In the genomic region with DNA sequence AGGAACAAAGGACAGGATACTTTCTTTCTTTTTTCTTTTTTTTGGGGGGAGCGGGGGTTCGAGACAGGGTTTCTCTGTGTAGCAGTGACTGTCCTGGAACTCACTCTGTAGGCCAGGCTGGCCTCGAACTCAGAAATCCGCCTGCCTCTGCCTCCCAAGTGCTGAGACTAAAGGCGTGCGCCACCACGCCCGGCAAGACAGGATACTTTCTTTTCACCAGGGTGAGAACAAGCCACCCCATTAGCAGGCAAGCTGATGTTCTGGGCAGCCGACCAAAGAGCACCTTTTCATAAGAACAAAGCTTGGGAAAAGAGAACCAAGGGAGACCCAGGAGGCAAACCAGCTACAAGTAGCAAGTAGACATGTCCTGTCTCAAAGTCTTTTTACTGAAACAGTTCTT, we compare ENCODE assay signal across 31 mouse cellular contexts. TPM values are rescaled to one million over a fixed set of nuclear protein-coding genes. Genes with fewer than 3 reads are reported as not detected.
A peak's percentile ranks its signal among the peaks of the same experiment; 100 is the strongest.
DNase-seq lines count a peak whose midpoint lies in the region; TF ChIP-seq lines count a peak whose summit lies in the region.
"Had no signal": no experiment of that assay in that cellular context is flagged by ENCODE, and none has a peak within 500 bp of the region (broad histone marks: within the 10 kb centered on the region; RNA-seq: fewer than 3 reads in every experiment).

No protein-coding gene starts in this region.

- H3K9ac ChIP-seq in CH12.LX (ENCODE audit: insufficient read depth, low read depth): no peak overlapping the region
- H3K9ac ChIP-seq: embryonic facial prominence, embryonic 13.5 days; forebrain, embryonic 12.5 days; forebrain, embryonic 15.5 days; heart, embryonic 12.5 days; heart, embryonic 15.5 days; hindbrain, embryonic 13.5 days had no signal

- no peak for TF ChIP-seq EP300 in CH12.LX (IDR thresholded peaks at IDR 0.05; ENCODE audit: low read length)

- no peak for TF ChIP-seq POLR2A in CH12.LX (IDR thresholded peaks at IDR 0.05; ENCODE audit: low read depth, low read length)
- no peak for TF ChIP-seq POLR2A in brain, embryonic 14.5 days (IDR thresholded peaks at IDR 0.05; ENCODE audit: borderline replicate concordance, extremely low read depth, insufficient read depth, insufficient read length, poor library complexity, severe bottlenecking)

- peaks cover 16 to 17% of the 10 kb centered on the region in 2 experiments for H3K36me3 ChIP-seq in CH12.LX (replicated peaks in 1 of 2; ENCODE audit: control insufficient read depth in 1 of 2, insufficient read depth in 1 of 2, low read length in 1 of 2)
- H3K36me3 ChIP-seq: embryonic facial prominence, embryonic 10.5 days; embryonic facial prominence, embryonic 13.5 days; forebrain, embryonic 12.5 days; forebrain, embryonic 15.5 days; heart, embryonic 12.5 days; heart, embryonic 15.5 days; hindbrain, embryonic 10.5 days; hindbrain, embryonic 13.5 days had no signal

- in situ Hi-C loops in CH12.LX (cut with MboI; ENCODE audit: low pct_ligation_motif_present, low pct_unique_long_range_greater_than_20kb, low sequenced_read_pairs): loop anchor here (25.0 kb wide), 1 partner anchor 456 kb away; a partner anchor contains a TSS

- no peak for TF ChIP-seq CTCF in CH12.LX (conservative IDR thresholded peaks at IDR 0.05 in 1 of 2, IDR thresholded peaks at IDR 0.05 in 1 of 2; ENCODE audit: low read depth in 2 of 2, low read length in 2 of 2)
- TF ChIP-seq CTCF in brain, embryonic 14.5 days (IDR thresholded peaks at IDR 0.05; ENCODE audit: borderline replicate concordance, extremely low read depth, insufficient read depth, insufficient read length): no peak

- TF ChIP-seq RAD21 in CH12.LX (IDR thresholded peaks at IDR 0.05; ENCODE audit: low read depth, low read length): no peak

- H3K4me2 ChIP-seq in CH12.LX (ENCODE audit: insufficient read depth, low read depth, poor library complexity, severe bottlenecking): peak overlapping the region; percentile 17; the same call in 1 of the 2 replicates
- H3K4me2 ChIP-seq: embryonic facial prominence, embryonic 13.5 days; forebrain, embryonic 12.5 days; forebrain, embryonic 15.5 days; heart, embryonic 12.5 days; heart, embryonic 15.5 days; hindbrain, embryonic 13.5 days had no signal

- H3K27ac ChIP-seq in CH12.LX (ENCODE audit: insufficient read depth, low read depth): peak overlapping the region; percentile 92
- H3K27ac ChIP-seq: embryonic facial prominence, embryonic 10.5 days; embryonic facial prominence, embryonic 13.5 days; forebrain, embryonic 12.5 days; forebrain, embryonic 15.5 days; heart, embryonic 15.5 days; hindbrain, embryonic 10.5 days; hindbrain, embryonic 13.5 days had no signal

- DNase-seq in testis, postnatal 14 days (ENCODE audit: low spot score): peak; percentile 39
- no peak for DNase-seq in testis, postnatal 10 days (ENCODE audit: low spot score)
- DNase-seq in CH12.LX (ENCODE audit: extremely low read depth): peak; percentile 44
- peak; percentile 11 for DNase-seq in brain, embryonic 14.5 days (ENCODE audit: low read depth)
- DNase-seq in cerebellum, postnatal 10 days: no peak
- no peak for DNase-seq in lung, postnatal 25 days (ENCODE audit: low spot score)
- DNase-seq: adrenal gland, adult 8-10 months; adrenal gland, postnatal 25 days; cerebellum, adult 11 months; cerebellum, adult 2 months; cerebellum, adult 9-11 months; cerebellum, postnatal 36 days; embryo, embryonic 11 days; gastrocnemius, postnatal 25 days; heart, adult 18-20 months; heart, postnatal 10 days; heart, postnatal 36 days had no signal

- peaks cover 11% of the 10 kb centered on the region for H3K79me2 ChIP-seq in CH12.LX (replicated peaks; ENCODE audit: control insufficient read depth, extremely low read depth, insufficient read depth, poor library complexity, severe bottlenecking)

- H3K9me3 ChIP-seq in CH12.LX (replicated peaks; ENCODE audit: low read length): no peaks in the 10 kb centered on the region
- H3K9me3 ChIP-seq: embryonic facial prominence, embryonic 10.5 days; embryonic facial prominence, embryonic 13.5 days; forebrain, embryonic 12.5 days; forebrain, embryonic 15.5 days; heart, embryonic 12.5 days; heart, embryonic 15.5 days; hindbrain, embryonic 10.5 days; hindbrain, embryonic 13.5 days had no signal

- peaks cover 50 to 77% of the 10 kb centered on the region in 2 experiments for H3K4me1 ChIP-seq in CH12.LX (ENCODE audit: control insufficient read depth in 1 of 2, insufficient read depth in 2 of 2)
- H3K4me1 ChIP-seq: embryonic facial prominence, embryonic 13.5 days; forebrain, embryonic 12.5 days; forebrain, embryonic 15.5 days; heart, embryonic 12.5 days; heart, embryonic 15.5 days; hindbrain, embryonic 13.5 days had no signal

- no peak overlapping the region for H3K4me3 ChIP-seq in CH12.LX (replicated peaks in 1 of 3; ENCODE audit: low read depth in 2 of 3, low read length in 2 of 3, poor library complexity in 1 of 3)
- H3K4me3 ChIP-seq: embryonic facial prominence, embryonic 10.5 days; embryonic facial prominence, embryonic 13.5 days; erythroblast, embryonic 14.5 days; forebrain, embryonic 12.5 days; forebrain, embryonic 15.5 days; heart, embryonic 12.5 days; heart, embryonic 15.5 days; hindbrain, embryonic 10.5 days; hindbrain, embryonic 13.5 days had no signal

- no peaks in the 10 kb centered on the region for H3K27me3 ChIP-seq in CH12.LX (replicated peaks)
- H3K27me3 ChIP-seq: embryonic facial prominence, embryonic 13.5 days; forebrain, embryonic 12.5 days; forebrain, embryonic 15.5 days; heart, embryonic 12.5 days; heart, embryonic 15.5 days; hindbrain, embryonic 13.5 days had no signal

- dilution Hi-C loops in CH12.LX (cut with MboI; ENCODE audit: extremely low pct_ligation_motif_present, extremely low pct_unique_long_range_greater_than_20kb, low sequenced_read_pairs): no loop called here

TF ChIP-seq in CH12.LX, 34 proteins besides CTCF, POLR2A, EP300 and RAD21:
- TF ChIP-seq NELFE (IDR thresholded peaks at IDR 0.05; ENCODE audit: low read depth, low read length) (no peak), TBP (conservative IDR thresholded peaks at IDR 0.05; ENCODE audit: low read depth, low read length) (peak; percentile 97), SMC3 (IDR thresholded peaks at IDR 0.05; ENCODE audit: low read depth, low read length) (no peak), ETS1 (conservative IDR thresholded peaks at IDR 0.05; ENCODE audit: low read depth, low read length) (no peak), MXI1 (IDR thresholded peaks at IDR 0.05; ENCODE audit: low read depth, low read length) (0 out of 2 replicates have a peak, but pooled peaks have one; percentile 48), JUND (conservative IDR thresholded peaks at IDR 0.05; ENCODE audit: low read depth, low read length) (no peak), JUN (IDR thresholded peaks at IDR 0.05; ENCODE audit: insufficient read depth, low read depth, low read length) (no peak), BHLHE40 (IDR thresholded peaks at IDR 0.05; ENCODE audit: low read depth, low read length) (peak; percentile 43), RCOR1 (conservative IDR thresholded peaks at IDR 0.05; ENCODE audit: low read depth, low read length) (no peak), USF1 (IDR thresholded peaks at IDR 0.05; ENCODE audit: low read depth, low read length) (no peak)

RNA-seq across cellular contexts. Expression of a gene that starts 5.1 kb away (rescaled TPM):
- total RNA-seq in CH12.LX (2012; rRNA removed) (0.38 and 0.46 TPM in 2 replicates), CH12.LX (2014; rRNA removed) (0.31 and 0.68 TPM in 2 replicates)
- polyA plus RNA-seq in CH12.LX (2012; ENCODE audit: insufficient read length, low read depth): 0.76 and 1.0 TPM in 2 replicates
- polyA plus RNA-seq in brain, embryonic 14.5 days (2012; rRNA removed): not detected in 2 replicates
- total RNA-seq: adrenal gland, adult 8-10 months; adrenal gland, postnatal 25 days; gastrocnemius, adult 8-10 months; gastrocnemius, postnatal 25 days; heart, adult 18-20 months; heart, postnatal 10 days; heart, postnatal 36 days had no signal
- polyA plus RNA-seq: activated CD4-positive, CD25-positive, alpha-beta regulatory T cell, adult 4 months; cerebellum, adult 2 months; cortical plate, adult 2 months; embryonic facial prominence, embryonic 10.5 days; embryonic facial prominence, embryonic 13.5 days; erythroblast, embryonic 14.5 days; forebrain, embryonic 12.5 days; forebrain, embryonic 15.5 days; gonadal fat pad, adult 2 months; heart, embryonic 12.5 days; heart, embryonic 15.5 days; hindbrain, embryonic 10.5 days; hindbrain, embryonic 13.5 days had no signal

RNA-seq across cellular contexts. Expression of a gene that starts 7.8 kb away (rescaled TPM):
- 503 and 527 TPM in 2 replicates for total RNA-seq in CH12.LX (2012; rRNA removed)
- total RNA-seq in CH12.LX (2014; rRNA removed): 636 and 689 TPM in 2 replicates
- 678 and 741 TPM in 2 replicates for polyA plus RNA-seq in CH12.LX (2012; ENCODE audit: insufficient read length, low read depth)
- 0.48 and 0.62 TPM in 2 replicates for polyA plus RNA-seq in brain, embryonic 14.5 days (2012; rRNA removed)

RNA-seq across cellular contexts. Expression of a gene that starts 30.3 kb away (rescaled TPM):
- total RNA-seq in CH12.LX (2012; rRNA removed): 4.2 and 5.9 TPM in 2 replicates
- 0.68 and 0.82 TPM in 2 replicates for total RNA-seq in CH12.LX (2014; rRNA removed)
- 0.64 and 0.99 TPM in 2 replicates for polyA plus RNA-seq in CH12.LX (2012; ENCODE audit: insufficient read length, low read depth)
- polyA plus RNA-seq in brain, embryonic 14.5 days (2012; rRNA removed): 0.15 and 0.23 TPM in 2 replicates
- total RNA-seq: heart, adult 18-20 months; heart, postnatal 36 days had no signal
- polyA plus RNA-seq: erythroblast, embryonic 14.5 days; heart, embryonic 15.5 days had no signal

RNA-seq across cellular contexts. Expression of a gene that starts 34.0 kb away (rescaled TPM):
- total RNA-seq in CH12.LX (2012; rRNA removed) (89.4 and 94.3 TPM in 2 replicates), CH12.LX (2014; rRNA removed) (105 and 110 TPM in 2 replicates)
- 103 and 116 TPM in 2 replicates for polyA plus RNA-seq in CH12.LX (2012; ENCODE audit: insufficient read length, low read depth)
- polyA plus RNA-seq in brain, embryonic 14.5 days (2012; rRNA removed): 37.3 and 51.0 TPM in 2 replicates

RNA-seq across cellular contexts. Expression of a gene that starts 46.3 kb away (rescaled TPM):
- total RNA-seq in CH12.LX (2012; rRNA removed): 0.50 and 0.64 TPM in 2 replicates
- 0.55 and 0.57 TPM in 2 replicates for total RNA-seq in CH12.LX (2014; rRNA removed)
- polyA plus RNA-seq in CH12.LX (2012; ENCODE audit: insufficient read length, low read depth): 0.97 and 1.00 TPM in 2 replicates
- 0.01 and 0.07 TPM in 2 replicates for polyA plus RNA-seq in brain, embryonic 14.5 days (2012; rRNA removed)
- polyA plus RNA-seq: erythroblast, embryonic 14.5 days; forebrain, embryonic 15.5 days; hindbrain, embryonic 16.5 days had no signal

Comparison
In these comparisons a context has a peak if more than half of its experiments do, and no peak if none do; other contexts are left out.
1. DNase-seq: peak in testis, postnatal 14 days (single experiment), CH12.LX (single experiment) and brain, embryonic 14.5 days (single experiment); none in testis, postnatal 10 days (single experiment), cerebellum, postnatal 10 days (0 of 2) and lung, postnatal 25 days (single experiment).
2. RNA of a gene that starts 7.8 kb away (polyA plus RNA-seq): 678 to 741 TPM in CH12.LX; 0.48 to 0.62 TPM in brain, embryonic 14.5 days; every median in the first group is over 100 times any median in the second.